Mouse (Mus musculus) megakaryocyte, embryonic 14.5 days (primary cell): ENCODE measurements at regions not wholly inside any gene's neighbourhood (a gene's known extent, or its start where the extent isn't known, plus 50 kb on each side); places are given as distances from the start of the nearest gene placed in this dataset.

ENCODE experiments used
- FLI1 ChIP-seq: IDR thresholded peaks from 2 replicates; pipeline ENCODE4 v1.6.1; 2012; ENCODE audit warnings: low read length, inconsistent platforms, mixed read lengths
- GATA1 ChIP-seq: IDR thresholded peaks from 3 replicates; pipeline ENCODE4 v1.6.1; 2012; ENCODE audit warnings: mixed read lengths, low read length, inconsistent platforms, borderline replicate concordance

- TF ChIP-seq FLI1, result no peak
- TF ChIP-seq GATA1, result no peak
Measured at GRCm38 (mm10) chr3:115800873-115801272, 86.0 kb upstream of the S1pr1 start.
